Mouse (Mus musculus) CH12.LX (cell line): Measurements from ENCODE around the gene Cyp2f2. TPM values are rescaled to one million over a fixed set of nuclear protein-coding genes. Genes with fewer than 3 reads are reported as not detected.

Experiments used
- DNase-seq: peaks from one replicate; pipeline ENCODE4 v3.0.0-alpha.2; 2013; ENCODE audit errors: extremely low read depth
- H3K27ac ChIP-seq: 2 replicates; pipeline ENCODE4 v1.5.1; 2012; ENCODE audit warnings: low read depth, mild to moderate bottlenecking, control low read depth, moderate library complexity; ENCODE audit not compliant: insufficient read depth
- H3K27me3 ChIP-seq: replicated peaks from 2 replicates; pipeline ENCODE3; 2012; ENCODE audit warnings: inconsistent platforms
- H3K36me3 ChIP-seq, 2 experiments: replicated peaks in 1 of 2; 2 replicates each; pipeline versions ENCODE3 to v1.6.1; 2012; ENCODE audit warnings: inconsistent platforms in 1 of 2, low read length in 1 of 2, mild to moderate bottlenecking in 1 of 2, mixed read lengths in 1 of 2, moderate library complexity in 1 of 2; ENCODE audit not compliant: control insufficient read depth in 1 of 2, insufficient read depth in 1 of 2
- H3K4me1 ChIP-seq, 2 experiments: 2 replicates each; pipeline ENCODE4 v1.6.1; 2012; ENCODE audit warnings: inconsistent platforms in 1 of 2, moderate library complexity in 1 of 2; ENCODE audit not compliant: insufficient read depth in 2 of 2, control insufficient read depth in 1 of 2
- H3K4me2 ChIP-seq: 2 replicates; pipeline ENCODE4 v1.6.1; 2012; ENCODE audit warnings: low read depth, mild to moderate bottlenecking, control low read depth; ENCODE audit not compliant: poor library complexity, insufficient read depth, severe bottlenecking
- H3K4me3 ChIP-seq, 3 experiments: fragments of 150-350 bp in 1 of 3; sonication (generic) in 1 of 3; replicated peaks in 1 of 3; 2 replicates each; pipeline versions ENCODE3 to v1.5.1; 2011 to 2012; ENCODE audit warnings: low read depth in 2 of 3, low read length in 2 of 3, mild to moderate bottlenecking in 2 of 3, moderate library complexity in 2 of 3, control low read depth in 1 of 3, improper control_type of control experiment in 1 of 3, inconsistent platforms in 1 of 3, mixed read lengths in 1 of 3; ENCODE audit not compliant: poor library complexity in 1 of 3
- H3K79me2 ChIP-seq: replicated peaks from 2 replicates; pipeline ENCODE4 v1.6.1; 2012; ENCODE audit warnings: mild to moderate bottlenecking, moderate library complexity; ENCODE audit not compliant: control insufficient read depth, poor library complexity, insufficient read depth, severe bottlenecking; ENCODE audit errors: extremely low read depth
- H3K9ac ChIP-seq: 2 replicates; pipeline ENCODE4 v1.6.1; 2012; ENCODE audit warnings: low read depth, mild to moderate bottlenecking, control low read depth, moderate library complexity; ENCODE audit not compliant: insufficient read depth
- H3K9me3 ChIP-seq: replicated peaks from 2 replicates; pipeline ENCODE3; 2012; ENCODE audit warnings: low read length, inconsistent platforms, mixed read lengths
- BHLHE40 ChIP-seq: IDR thresholded peaks from 2 replicates; pipeline ENCODE4 v1.6.1; 2011; ENCODE audit warnings: mild to moderate bottlenecking, low read depth, low read length, improper control_type of control experiment
- CHD1 ChIP-seq: IDR thresholded peaks from 2 replicates; pipeline ENCODE4 v1.6.1; 2012; ENCODE audit warnings: low read depth, low read length, improper control_type of control experiment, inconsistent platforms
- CHD2 ChIP-seq: IDR thresholded peaks from 2 replicates; pipeline ENCODE4 v1.6.1; 2011; ENCODE audit warnings: low read length, improper control_type of control experiment
- CTCF ChIP-seq, 2 experiments: IDR thresholded peaks in 1 of 2; conservative IDR thresholded peaks in 1 of 2; 2 replicates each; pipeline ENCODE4 v1.5.1; 2011 to 2012; ENCODE audit warnings: low read depth in 2 of 2, low read length in 2 of 2, improper control_type of control experiment in 1 of 2, inconsistent platforms in 1 of 2, mild to moderate bottlenecking in 1 of 2, moderate library complexity in 1 of 2
- E2F4 ChIP-seq: IDR thresholded peaks from 2 replicates; pipeline ENCODE4 v1.6.1; 2011; ENCODE audit warnings: low read depth, low read length, improper control_type of control experiment; ENCODE audit not compliant: insufficient replicate concordance
- ELF1 ChIP-seq: IDR thresholded peaks from 2 replicates; pipeline ENCODE4 v1.6.1; 2014; ENCODE audit warnings: low read depth, mild to moderate bottlenecking, inconsistent platforms, low read length, improper control_type of control experiment
- EP300 ChIP-seq: IDR thresholded peaks from 2 replicates; pipeline ENCODE4 v1.6.1; 2011; ENCODE audit warnings: low read length, improper control_type of control experiment
- ETS1 ChIP-seq: conservative IDR thresholded peaks from 2 replicates; pipeline ENCODE4 v1.6.1; 2012; ENCODE audit warnings: low read depth, mild to moderate bottlenecking, inconsistent platforms, low read length, improper control_type of control experiment, moderate library complexity
- HCFC1 ChIP-seq: IDR thresholded peaks from 2 replicates; pipeline ENCODE4 v1.6.1; 2012; ENCODE audit warnings: low read depth, mild to moderate bottlenecking, inconsistent platforms, low read length, improper control_type of control experiment
- IRF4 ChIP-seq: IDR thresholded peaks from 2 replicates; pipeline ENCODE4 v1.6.1; 2014; ENCODE audit warnings: low read depth, mild to moderate bottlenecking, inconsistent platforms, low read length, improper control_type of control experiment
- JUN ChIP-seq: IDR thresholded peaks from 2 replicates; pipeline ENCODE4 v1.6.1; 2011; ENCODE audit warnings: low read depth, mild to moderate bottlenecking, low read length, improper control_type of control experiment, moderate library complexity; ENCODE audit not compliant: insufficient read depth
- JUND ChIP-seq: conservative IDR thresholded peaks from 2 replicates; pipeline ENCODE4 v1.6.1; 2011; ENCODE audit warnings: low read depth, low read length, improper control_type of control experiment
- KAT2A ChIP-seq: IDR thresholded peaks from 2 replicates; pipeline ENCODE4 v1.6.1; 2012; ENCODE audit warnings: low read length, improper control_type of control experiment, inconsistent platforms; ENCODE audit not compliant: insufficient replicate concordance
- MAFK ChIP-seq: IDR thresholded peaks from 2 replicates; pipeline ENCODE4 v1.6.1; 2011; ENCODE audit warnings: low read length, improper control_type of control experiment; ENCODE audit not compliant: insufficient replicate concordance
- MAX ChIP-seq: IDR thresholded peaks from 2 replicates; pipeline ENCODE4 v1.6.1; 2011; ENCODE audit warnings: low read length, improper control_type of control experiment
- MAZ ChIP-seq: IDR thresholded peaks from 2 replicates; pipeline ENCODE4 v1.6.1; 2012; ENCODE audit warnings: low read depth, mild to moderate bottlenecking, inconsistent platforms, low read length, improper control_type of control experiment, moderate library complexity
- MEF2A ChIP-seq: IDR thresholded peaks from 2 replicates; pipeline ENCODE4 v1.6.1; 2014; ENCODE audit warnings: low read depth, mild to moderate bottlenecking, inconsistent platforms, low read length, improper control_type of control experiment, borderline replicate concordance
- MXI1 ChIP-seq: IDR thresholded peaks from 2 replicates; pipeline ENCODE4 v1.6.1; 2011; ENCODE audit warnings: mild to moderate bottlenecking, low read depth, low read length, improper control_type of control experiment
- MYC ChIP-seq: IDR thresholded peaks from 2 replicates; pipeline ENCODE4 v1.6.1; 2011; ENCODE audit warnings: low read depth, mild to moderate bottlenecking, improper control_type of control experiment, low read length
- NELFE ChIP-seq: IDR thresholded peaks from 2 replicates; pipeline ENCODE4 v1.6.1; 2011; ENCODE audit warnings: low read depth, low read length, improper control_type of control experiment
- NRF1 ChIP-seq: IDR thresholded peaks from 2 replicates; pipeline ENCODE4 v1.6.1; 2014; ENCODE audit warnings: low read depth, mild to moderate bottlenecking, inconsistent platforms, low read length, improper control_type of control experiment, moderate library complexity
- PAX5 ChIP-seq: IDR thresholded peaks from 2 replicates; pipeline ENCODE4 v1.6.1; 2012; ENCODE audit warnings: low read length, inconsistent platforms, mixed read lengths
- RCOR1 ChIP-seq: conservative IDR thresholded peaks from 2 replicates; pipeline ENCODE4 v1.6.1; 2012; ENCODE audit warnings: low read depth, mild to moderate bottlenecking, inconsistent platforms, low read length, improper control_type of control experiment
- SMC3 ChIP-seq: IDR thresholded peaks from 2 replicates; pipeline ENCODE4 v1.6.1; 2011; ENCODE audit warnings: low read depth, low read length, improper control_type of control experiment
- TBP ChIP-seq: conservative IDR thresholded peaks from 2 replicates; pipeline ENCODE4 v1.6.1; 2011; ENCODE audit warnings: low read depth, low read length, improper control_type of control experiment
- UBTF ChIP-seq: IDR thresholded peaks from 2 replicates; pipeline ENCODE4 v1.6.1; 2012; ENCODE audit warnings: low read depth, mild to moderate bottlenecking, inconsistent platforms, low read length, improper control_type of control experiment, moderate library complexity
- USF1 ChIP-seq: IDR thresholded peaks from 2 replicates; pipeline ENCODE4 v1.6.1; 2014; ENCODE audit warnings: low read depth, mild to moderate bottlenecking, inconsistent platforms, low read length, improper control_type of control experiment
- USF2 ChIP-seq: conservative IDR thresholded peaks from 2 replicates; pipeline ENCODE4 v1.6.1; 2011; ENCODE audit warnings: low read depth, low read length, improper control_type of control experiment
- ZC3H11A ChIP-seq: IDR thresholded peaks from 2 replicates; pipeline ENCODE4 v1.6.1; 2012; ENCODE audit warnings: low read depth, mild to moderate bottlenecking, inconsistent platforms, low read length, improper control_type of control experiment
- ZKSCAN1 ChIP-seq: IDR thresholded peaks from 2 replicates; pipeline ENCODE4 v1.6.1; 2012; ENCODE audit warnings: low read depth, inconsistent platforms, low read length, improper control_type of control experiment, borderline replicate concordance
- ZMIZ1 ChIP-seq: IDR thresholded peaks from 2 replicates; pipeline ENCODE4 v1.6.1; 2012; ENCODE audit warnings: low read depth, mild to moderate bottlenecking, inconsistent platforms, low read length, improper control_type of control experiment
- ZNF384 ChIP-seq: IDR thresholded peaks from 2 replicates; pipeline ENCODE4 v1.6.1; 2012; ENCODE audit warnings: low read depth, low read length, improper control_type of control experiment, inconsistent platforms
- dilution Hi-C: fragments of 300-500 bp; cut with MboI; formaldehyde crosslinking; loops from 2 replicates; pipeline ENCODE4 v1.14.3; 2020; ENCODE audit warnings: low sequenced_read_pairs; ENCODE audit not compliant: extremely low pct_unique_long_range_greater_than_20kb, extremely low pct_ligation_motif_present
- in situ Hi-C: fragments of 300-500 bp; cut with MboI; formaldehyde crosslinking; loops from 3 replicates; pipeline ENCODE4 v1.14.3; 2019; ENCODE audit warnings: low sequenced_read_pairs, low pct_ligation_motif_present, low pct_unique_long_range_greater_than_20kb, mixed read lengths
- polyA plus RNA-seq: library from polyadenylated mRNA; unstranded; fragments of >175 nt; gene quantifications from 2 replicates; pipeline ENCODE4 v1.2.1, GENCODE M21; 2012; ENCODE audit warnings: low read depth; ENCODE audit not compliant: insufficient read length
- total RNA-seq, 2 experiments: library from RNA; depleted of rRNA; stranded (reverse); fragments of 300-350 nt in 1 of 2; fragments of >200 nt in 1 of 2; gene quantifications; 2 replicates each; pipeline ENCODE4 v1.2.3; 2012 to 2014

Cyp2f2 gene
- total and polyA plus RNA-seq, 3 experiments, result not detected

GRCm38 (mm10) chr7:27160921-27161320 lies 41.2 kb downstream of the Cyp2f2 start:
- H3K4me1 ChIP-seq, result peaks cover 27 to 64% of the 10 kb centered on the region in 2 experiments
- in situ Hi-C loops, result loop anchor here (5.0 kb wide), 1 partner anchor 66 kb away; the partner anchor contains the start of gene Itpkc

DNA sequence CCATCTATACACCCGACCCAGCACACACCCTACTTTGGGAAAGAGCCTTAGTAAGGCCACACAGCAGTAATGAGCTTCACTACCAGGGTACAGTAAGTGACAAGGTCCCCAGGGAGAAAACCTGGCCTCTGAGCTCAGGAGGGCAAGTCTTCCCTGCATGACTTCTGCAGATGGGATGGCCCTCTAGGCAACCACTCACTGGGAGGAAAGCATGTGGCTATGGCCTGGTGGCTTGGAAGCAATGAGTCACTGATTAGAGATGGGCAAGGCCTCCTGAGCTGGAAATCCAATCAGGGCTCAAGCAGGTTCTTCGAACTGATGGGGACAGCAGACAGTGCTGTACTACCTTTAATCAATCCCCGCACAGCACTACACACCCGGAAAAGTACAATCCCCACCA lies 42.0 kb downstream of the Cyp2f2 start:
- dilution Hi-C loops, result no loop called here
- H3K79me2 ChIP-seq, result peaks cover 48% of the 10 kb centered on the region
- no peak overlapping the region; the same call in 1 of the 2 replicates for H3K9ac ChIP-seq
- no peaks in the 10 kb centered on the region for H3K27me3 ChIP-seq
- in situ Hi-C loops, result loop anchor here (5.0 kb wide), 1 partner anchor 66 kb away; the partner anchor contains the start of gene Itpkc
- peak; percentile 85 for DNase-seq
- H3K36me3 ChIP-seq, result peaks cover 43 to 77% of the 10 kb centered on the region in 2 experiments
- peaks cover 27 to 64% of the 10 kb centered on the region in 2 experiments for H3K4me1 ChIP-seq
- peak overlapping the region in 2 of 3 experiments; percentile 12 to 92 for H3K4me3 ChIP-seq
- no peaks in the 10 kb centered on the region for H3K9me3 ChIP-seq
- peak overlapping the region; percentile 47; the same call in 1 of the 2 replicates for H3K27ac ChIP-seq
- H3K4me2 ChIP-seq, result peak overlapping the region; percentile 77
- TF ChIP-seq CHD1 (no peak), ZC3H11A (no peak), MAX (peak; percentile 67), IRF4 (no peak), USF1 (no peak), CHD2 (no peak), CTCF (conservative IDR thresholded peaks at IDR 0.05 in 1 of 2, IDR thresholded peaks at IDR 0.05 in 1 of 2; ENCODE audit: low read depth in 2 of 2, low read length in 2 of 2) (no peak), NRF1 (no peak), JUN (peak; percentile 38; the same call in 1 of the 2 replicates), MYC (0 out of 2 replicates have a peak, but pooled peaks have one; percentile 59), USF2 (no peak), ELF1 (no peak), RCOR1 (no peak), ZMIZ1 (0 out of 2 replicates have a peak, but pooled peaks have one; percentile 35), BHLHE40 (peak; percentile 55), ZNF384 (no peak), PAX5 (no peak), SMC3 (no peak), MXI1 (peak; percentile 61; the same call in 1 of the 2 replicates), HCFC1 (no peak), MAFK (no peak), KAT2A (no peak), TBP (no peak), JUND (peak; percentile 77), MAZ (no peak), MEF2A (0 out of 2 replicates have a peak, but pooled peaks have one; percentile 26), ZKSCAN1 (no peak)

More at GRCm38 (mm10) chr7:27160921-27161320, 41.2 kb downstream of the Cyp2f2 start:
- no peaks in the 10 kb centered on the region for H3K9me3 ChIP-seq
- no peak for TF ChIP-seq MAX
- no peak for TF ChIP-seq NELFE
- TF ChIP-seq JUND, result no peak
- TF ChIP-seq MEF2A, result no peak
- TF ChIP-seq PAX5, result no peak
- no peak for TF ChIP-seq SMC3
- TF ChIP-seq UBTF, result no peak
- TF ChIP-seq ELF1, result no peak
- no peak for TF ChIP-seq EP300
- no peak for TF ChIP-seq MYC
- TF ChIP-seq E2F4, result no peak
- TF ChIP-seq RCOR1, result no peak
- TF ChIP-seq ZMIZ1, result no peak
- TF ChIP-seq ETS1, result no peak
- TF ChIP-seq BHLHE40, result no peak
- H3K79me2 ChIP-seq, result peaks cover 48% of the 10 kb centered on the region
- H3K4me3 ChIP-seq, result peak overlapping the region in 1 of 3 experiments; percentile 92
- dilution Hi-C loops, result no loop called here
- H3K9ac ChIP-seq, result no peak overlapping the region; the same call in 1 of the 2 replicates
- no peak overlapping the region for H3K4me2 ChIP-seq
- H3K27me3 ChIP-seq, result no peaks in the 10 kb centered on the region
- no peak for DNase-seq
- peaks cover 43 to 85% of the 10 kb centered on the region in 2 experiments for H3K36me3 ChIP-seq
- H3K27ac ChIP-seq, result peak overlapping the region; percentile 47; the same call in 1 of the 2 replicates
